In genomic region chr1:191064535-191064934, GRCm38 (mm10) we compare ENCODE assay signal across 19 mouse cellular contexts. TPM values are rescaled to one million over a fixed set of nuclear protein-coding genes. Genes with fewer than 3 reads are reported as not detected.
"Had no signal": no experiment of that assay in that cellular context is flagged by ENCODE, and none has a peak within 500 bp of the region (broad histone marks: within the 10 kb centered on the region; RNA-seq: fewer than 3 reads in every experiment).

No protein-coding gene starts in this region.

- H3K36me3 ChIP-seq: neural tube, embryonic 13.5 days had no signal

- H3K9me3 ChIP-seq: limb, embryonic 12.5 days; lung, embryonic 15.5 days; megakaryocyte, embryonic 14.5 days; neural tube, embryonic 13.5 days had no signal

- H3K4me3 ChIP-seq: layer of hippocampus, adult 2 months had no signal

- H3K27me3 ChIP-seq: limb, embryonic 12.5 days; lung, embryonic 15.5 days; megakaryocyte, embryonic 14.5 days; neural tube, embryonic 13.5 days had no signal

- DNase-seq: kidney, adult 8-10 months; kidney, postnatal 4 days; lung, postnatal 14 days; right cerebral cortex, postnatal 25 days; thymus, postnatal 4 days had no signal

- ATAC-seq: intestine, postnatal 0 days; midbrain, embryonic 16.5 days had no signal

- H3K27ac ChIP-seq: kidney, postnatal 0 days; layer of hippocampus, adult 2 months; limb, embryonic 12.5 days; lung, embryonic 15.5 days; macrophage; neural tube, embryonic 13.5 days; stomach, postnatal 0 days had no signal

RNA-seq across cellular contexts. Expression of gene Spata45, which starts 28.1 kb away (rescaled TPM):
- total RNA-seq: layer of hippocampus, adult 2 months; layer of hippocampus, postnatal 10 days; left cerebral cortex, postnatal 36 days; liver, adult 2 months had no signal
- polyA plus RNA-seq: kidney, postnatal 0 days; limb, embryonic 12.5 days; liver, adult 2 months; lung, embryonic 15.5 days; macrophage; midbrain, embryonic 11.5 days; midbrain, embryonic 16.5 days; neural tube, embryonic 13.5 days; stomach, postnatal 0 days had no signal
